Mouse (Mus musculus): ENCODE results near the gene Tecta.

DNA sequence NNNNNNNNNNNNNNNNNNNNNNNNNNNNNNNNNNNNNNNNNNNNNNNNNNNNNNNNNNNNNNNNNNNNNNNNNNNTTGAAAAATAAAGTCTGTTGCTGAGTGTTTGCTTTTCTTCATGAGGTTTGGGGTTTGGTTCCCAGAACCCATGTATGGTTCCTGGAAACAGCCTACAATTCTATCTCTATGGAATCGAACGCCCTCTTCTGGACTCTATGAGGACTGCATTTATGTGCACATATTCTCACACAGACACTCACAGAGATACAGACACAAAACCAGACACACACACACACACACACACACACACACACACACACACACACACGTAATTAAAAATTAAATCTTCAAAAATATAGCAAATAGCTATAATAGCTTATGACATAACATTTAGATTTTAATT is 88.4 kb downstream of the Tecta start:
- TF ChIP-seq HCFC1 (IDR thresholded peaks at IDR 0.05; ENCODE audit: borderline replicate concordance, insufficient read depth, low read length) = no peak
- no peak for TF ChIP-seq MAFK (IDR thresholded peaks at IDR 0.05; ENCODE audit: insufficient read depth, low read depth, low read length)
- TF ChIP-seq ZC3H11A (IDR thresholded peaks at IDR 0.05; ENCODE audit: borderline replicate concordance, low read depth, low read length) = no peak
- no peak for TF ChIP-seq CHD2 (IDR thresholded peaks at IDR 0.05; ENCODE audit: low read depth, low read length)
